Mouse (Mus musculus) liver, embryonic 12.5 days (tissue): Measurements from ENCODE around the gene Serping1. TPM values are rescaled to one million over a fixed set of nuclear protein-coding genes. Genes with fewer than 3 reads are reported as not detected.

Experiments used
- ATAC-seq: fragments of 200-750 bp; cut with Nextera tagmentation; 2 replicates; pipeline ENCODE4 v1.8.0; 2017; ENCODE audit warnings: moderate number of reproducible peaks, mild to moderate bottlenecking, moderate library complexity
- H3K27ac ChIP-seq: fragments of 300-500 bp; sonication (generic); 2 replicates; pipeline ENCODE4 v1.5.1; 2016; ENCODE audit warnings: mild to moderate bottlenecking
- H3K27me3 ChIP-seq: fragments of 300-500 bp; sonication (generic); replicated peaks from 2 replicates; pipeline ENCODE4 v1.6.1; 2016; ENCODE audit warnings: mild to moderate bottlenecking, moderate library complexity
- H3K36me3 ChIP-seq: fragments of 300-500 bp; sonication (generic); 2 replicates; pipeline ENCODE4 v1.6.1; 2016; ENCODE audit warnings: mild to moderate bottlenecking, moderate library complexity
- H3K4me1 ChIP-seq: fragments of 300-500 bp; sonication (generic); 2 replicates; pipeline ENCODE4 v1.6.1; 2016
- H3K4me2 ChIP-seq: fragments of 300-500 bp; sonication (generic); 2 replicates; pipeline ENCODE4 v1.6.1; 2016; ENCODE audit warnings: mild to moderate bottlenecking, moderate library complexity
- H3K4me3 ChIP-seq: fragments of 300-500 bp; sonication (generic); 2 replicates; pipeline ENCODE4 v1.5.1; 2016; ENCODE audit warnings: mild to moderate bottlenecking, moderate library complexity
- H3K9ac ChIP-seq: fragments of 300-500 bp; sonication (generic); 2 replicates; pipeline ENCODE4 v1.6.1; 2016; ENCODE audit warnings: mild to moderate bottlenecking, moderate library complexity
- H3K9me3 ChIP-seq: fragments of 300-500 bp; sonication (generic); replicated peaks from 2 replicates; pipeline ENCODE4 v1.6.1; 2016; ENCODE audit warnings: mild to moderate bottlenecking, moderate library complexity
- WGBS: fragments of 180-500 bp; shearing (Covaris S2); methylation state at CpG from one replicate; pipeline ENCODE4 v1.1.7; 2016; ENCODE audit not compliant: insufficient replicate concordance; 5-methylcytosine and 5-hydroxymethylcytosine counted together
- microRNA counts: library from miRNA; unstranded; fragments of <30 nt; microRNA quantifications from one replicate; lab custom pipeline; 2017
- microRNA-seq: library from miRNA; unstranded; fragments of <30 nt; microRNA quantifications from one replicate; pipeline ENCODE4, GENCODE M21; 2017
- polyA plus RNA-seq: library from polyadenylated mRNA; unstranded; fragments of >200 nt; fragmentation: Nextera tagmentation; extraction: Ambion mirVana; gene quantifications from 2 replicates; pipeline ENCODE4 v1.2.1, GENCODE M21; 2016

Gene Serping1
- polyA plus RNA-seq, 1 experiment from 2014 or later: 30.8 TPM

- no peaks in the 10 kb centered on the region for H3K27me3 ChIP-seq
- H3K36me3 ChIP-seq: peaks cover 50% of the 10 kb centered on the region
- H3K9ac ChIP-seq: peak overlapping the region; percentile 85
- H3K4me3 ChIP-seq: peak overlapping the region; percentile 75
- peak overlapping the region; percentile 94; the same call in 1 of the 2 replicates for H3K27ac ChIP-seq
- ATAC-seq: no peak
- peak overlapping the region; percentile 85 for H3K4me2 ChIP-seq
- H3K9me3 ChIP-seq: no peaks in the 10 kb centered on the region
- peaks cover 68% of the 10 kb centered on the region for H3K4me1 ChIP-seq
- WGBS: 83% methylated on average over 10 of the region's 10 CpGs
These were observed 49.5 kb downstream of the Serping1 start for GRCm38 (mm10) chr2:84725770-84726169.

DNA sequence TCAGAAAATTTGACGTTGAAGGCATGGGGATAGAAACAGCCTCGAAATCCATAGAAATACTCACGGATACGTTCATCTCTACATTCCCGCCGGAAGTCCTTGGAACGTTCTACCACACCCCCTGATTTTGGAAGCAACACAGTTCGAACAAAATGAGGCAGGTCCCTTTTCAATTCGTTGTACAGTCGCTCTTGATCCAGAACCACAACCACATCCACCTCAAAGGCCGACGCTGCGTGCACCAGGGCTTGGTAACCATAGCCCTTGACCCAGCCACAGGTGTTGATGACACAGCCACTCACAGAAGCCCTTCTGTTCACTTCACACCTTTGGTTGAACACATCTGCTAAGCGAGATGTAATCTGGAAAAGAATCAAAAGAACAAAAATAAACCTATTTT, 51.4 kb downstream of the Serping1 start:
- Histone ChIP-seq H3K4me3 (0 out of 2 replicates have a peak overlapping the region, but pooled peaks have one; percentile 75), H3K4me1 (peaks cover 57% of the 10 kb centered on the region), H3K9ac (no peak overlapping the region), H3K27me3 (no peaks in the 10 kb centered on the region), H3K4me2 (peak overlapping the region; percentile 85), H3K9me3 (no peaks in the 10 kb centered on the region), H3K36me3 (peaks cover 51% of the 10 kb centered on the region), H3K27ac (peak overlapping the region; percentile 43; the same call in 1 of the 2 replicates)
- 90% methylated on average over 14 of the region's 14 CpGs for WGBS
- no peak for ATAC-seq

DNA sequence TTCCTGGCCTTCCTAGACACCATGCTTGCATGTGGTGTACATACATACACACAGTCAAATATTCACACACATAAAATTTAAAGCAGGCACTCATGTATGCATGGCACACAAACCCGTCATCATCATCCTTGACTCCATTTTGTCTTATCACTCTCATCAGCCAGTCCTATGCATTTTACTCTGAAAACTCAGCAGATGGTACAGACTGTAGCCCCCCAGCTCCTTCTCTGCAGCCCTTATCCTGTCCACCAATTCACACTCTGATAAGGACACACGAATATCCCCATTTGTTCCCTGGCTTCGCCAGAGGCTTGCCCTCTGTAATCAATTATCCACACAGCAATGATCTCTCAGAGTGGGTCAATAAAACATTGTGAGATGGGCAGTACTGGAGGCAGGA, 54.1 kb downstream of the Serping1 start:
- WGBS: 43% methylated on average over 3 of the region's 3 CpGs
- H3K9ac ChIP-seq: no peak overlapping the region
- ATAC-seq: peak; percentile 33; the same call in 1 of the 2 replicates
- no peak overlapping the region; the same call in 1 of the 2 replicates for H3K4me2 ChIP-seq
- H3K27me3 ChIP-seq: no peaks in the 10 kb centered on the region
- no peaks in the 10 kb centered on the region for H3K9me3 ChIP-seq
- H3K27ac ChIP-seq: no peak overlapping the region
- no peak overlapping the region for H3K4me3 ChIP-seq
- peaks cover 59% of the 10 kb centered on the region for H3K4me1 ChIP-seq
- H3K36me3 ChIP-seq: peaks cover 51% of the 10 kb centered on the region

DNA sequence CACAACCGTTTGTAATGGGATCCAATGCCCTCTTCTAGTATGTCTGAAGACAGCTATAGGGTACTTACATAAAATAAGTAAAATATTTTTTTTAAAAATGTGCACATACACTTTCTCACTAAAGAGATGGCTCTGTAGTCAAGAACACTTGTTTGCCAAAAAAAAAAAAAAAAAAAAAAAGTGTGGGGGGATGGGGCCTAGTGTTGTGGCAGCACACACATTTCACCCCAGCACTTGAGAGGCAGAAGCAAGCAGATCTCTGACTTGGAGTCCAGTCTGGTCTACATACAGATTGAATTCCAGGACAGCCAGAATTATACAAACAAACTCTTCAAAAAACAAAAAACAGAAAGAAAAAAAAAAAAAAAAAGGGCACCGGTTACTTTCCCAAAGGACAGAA, 54.5 kb downstream of the Serping1 start:
- Histone ChIP-seq H3K4me2 (no peak overlapping the region), H3K27me3 (no peaks in the 10 kb centered on the region), H3K36me3 (peaks cover 48% of the 10 kb centered on the region), H3K4me1 (peaks cover 56% of the 10 kb centered on the region), H3K9me3 (no peaks in the 10 kb centered on the region), H3K27ac (no peak overlapping the region), H3K9ac (no peak overlapping the region), H3K4me3 (no peak overlapping the region)
- 93% methylated on average over 2 of the region's 2 CpGs for WGBS
- ATAC-seq: no peak

DNA sequence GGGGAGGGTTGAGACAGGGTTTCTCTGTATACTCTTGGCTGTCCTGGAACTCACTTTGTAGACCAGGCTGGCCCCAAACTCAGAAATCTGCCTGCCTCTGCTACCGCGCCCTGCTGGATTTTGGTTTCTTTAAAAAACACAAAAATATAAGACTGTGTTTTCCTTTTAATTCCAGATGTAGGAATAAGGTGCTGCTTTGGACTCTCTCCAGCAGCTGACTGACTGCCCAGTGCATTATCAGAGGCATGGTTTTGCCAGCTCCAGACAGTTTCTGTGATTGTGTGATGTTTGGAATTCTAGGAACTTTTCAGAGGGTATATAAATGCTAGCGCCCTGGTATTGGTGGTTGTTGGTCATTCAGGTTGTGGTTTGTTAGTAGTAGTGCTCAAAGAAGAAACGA, 57.9 kb downstream of the Serping1 start:
- peak overlapping the region; percentile 83 for H3K4me2 ChIP-seq
- H3K4me1 ChIP-seq: peaks cover 49% of the 10 kb centered on the region
- H3K36me3 ChIP-seq: peaks cover 18% of the 10 kb centered on the region
- H3K27ac ChIP-seq: peak overlapping the region; percentile 98
- H3K9me3 ChIP-seq: no peaks in the 10 kb centered on the region
- peak overlapping the region; percentile 96; the same call in 1 of the 2 replicates for H3K9ac ChIP-seq
- no peak overlapping the region for H3K4me3 ChIP-seq
- ATAC-seq: no peak
- 85% methylated on average over 4 of the region's 4 CpGs for WGBS
- no peaks in the 10 kb centered on the region for H3K27me3 ChIP-seq

DNA sequence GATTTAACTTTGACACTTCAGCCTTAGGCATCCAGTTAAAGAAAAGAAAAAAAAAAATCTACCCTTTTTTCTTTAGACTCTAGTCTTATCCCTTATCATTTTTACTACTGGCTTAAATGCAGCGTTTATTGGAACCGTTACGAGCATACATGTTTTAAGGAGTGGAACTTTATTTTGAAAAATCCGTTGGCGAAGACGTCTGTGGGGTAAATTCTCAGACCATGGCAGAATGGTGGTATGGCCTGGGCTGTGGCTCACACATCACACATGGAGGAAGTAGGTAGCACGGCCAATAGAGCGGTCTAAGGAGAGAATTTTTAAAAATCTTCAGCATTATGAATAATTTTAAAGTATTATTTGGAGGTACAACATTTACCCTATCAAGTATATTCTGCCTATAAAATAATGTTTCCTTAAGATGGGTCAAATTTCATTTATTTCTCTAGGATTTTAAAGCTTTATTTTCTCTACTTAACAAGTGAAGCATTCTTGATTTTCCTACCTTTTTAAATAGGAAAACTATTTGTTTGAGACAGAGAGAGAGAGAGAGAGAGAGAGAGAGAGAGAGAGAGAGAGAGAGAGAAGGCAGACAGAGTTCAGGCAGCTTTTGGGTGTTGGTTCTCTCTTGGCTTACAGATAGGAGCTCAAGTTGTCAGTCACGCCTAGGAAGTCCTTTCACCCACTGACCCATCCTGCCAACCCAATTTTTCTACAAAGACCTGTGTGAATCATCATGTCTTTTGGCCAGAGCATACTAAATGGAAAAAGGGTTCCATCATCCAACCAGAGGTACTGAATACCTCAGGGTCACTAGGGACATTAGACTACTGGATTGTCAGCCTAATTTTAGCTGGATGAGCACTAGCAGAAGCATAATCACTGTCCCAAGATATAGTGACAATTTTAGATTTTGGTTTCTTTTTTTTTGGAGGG, 58.6 kb downstream of the Serping1 start:
- peaks cover 13% of the 10 kb centered on the region for H3K36me3 ChIP-seq
- H3K9ac ChIP-seq: peak overlapping the region; percentile 96
- no peaks in the 10 kb centered on the region for H3K9me3 ChIP-seq
- peak overlapping the region; percentile 83 for H3K4me2 ChIP-seq
- H3K27me3 ChIP-seq: no peaks in the 10 kb centered on the region
- H3K27ac ChIP-seq: peak overlapping the region; percentile 98
- 13% methylated on average over 9 of the region's 9 CpGs for WGBS
- H3K4me3 ChIP-seq: peak overlapping the region; percentile 99
- H3K4me1 ChIP-seq: peaks cover 47% of the 10 kb centered on the region
- ATAC-seq: no peak

GRCm38 (mm10) chr2:84715562-84716361, 59.5 kb downstream of the Serping1 start:
- ATAC-seq: peak; percentile 86
- Histone ChIP-seq H3K4me1 (peaks cover 40% of the 10 kb centered on the region), H3K9me3 (no peaks in the 10 kb centered on the region), H3K4me2 (peak overlapping the region; percentile 83), H3K36me3 (peaks cover 10% of the 10 kb centered on the region), H3K4me3 (peak overlapping the region; percentile 99), H3K27ac (peak overlapping the region; percentile 98), H3K27me3 (no peaks in the 10 kb centered on the region), H3K9ac (peak overlapping the region; percentile 96)
- under 1% methylated on average over 33 of the region's 33 CpGs for WGBS

MicroRNAs encoded within 50 kb of the gene (microRNA counts, 519-probe panel; counts per million panel counts)
- 7,021 counts per million, percentile 96 among the panel's probes with 10 or more counts for microRNA mmu-miR-130a (lab: Ali Mortazavi, UCI)

Small RNAs within 50 kb of the gene (microRNA-seq; reads per million reads assigned to microRNA genes)
- 26,891 reads per million, percentile 98 among the genes with 10 or more reads in this experiment for gene Mir130a

Other genes with a start within 250 kb of the Serping1 start
- 18.6 and 20.5 TPM in 2 replicates for gene Ctnnd1, start 124.7 kb downstream of the Serping1 start, polyA plus RNA-seq
- gene Btbd18, start 116.4 kb downstream of the Serping1 start, polyA plus RNA-seq: 0.04 and 0.10 TPM in 2 replicates
- 163 and 165 TPM in 2 replicates for gene Selenoh, start 104.7 kb downstream of the Serping1 start, polyA plus RNA-seq
- not detected in 2 replicates for gene Gm28635, start 97.4 kb downstream of the Serping1 start, polyA plus RNA-seq
- gene Med19, start 97.0 kb downstream of the Serping1 start, polyA plus RNA-seq: 27.2 and 28.1 TPM in 2 replicates
- 86.3 and 88.8 TPM in 2 replicates for gene Tmx2, start 96.3 kb downstream of the Serping1 start, polyA plus RNA-seq
- 28.1 and 29.3 TPM in 2 replicates for gene Zdhhc5, start 60.3 kb downstream of the Serping1 start, polyA plus RNA-seq
- gene Clp1, start 48.1 kb downstream of the Serping1 start, polyA plus RNA-seq: 57.2 and 59.8 TPM in 2 replicates
- 49.8 and 52.1 TPM in 2 replicates for gene Ypel4, start 41.4 kb downstream of the Serping1 start, polyA plus RNA-seq
- 3.8 and 3.9 TPM in 2 replicates for gene Gm19426, start 31.8 kb downstream of the Serping1 start, polyA plus RNA-seq
- gene Ube2l6, start 23.4 kb upstream of the Serping1 start, polyA plus RNA-seq: 293 and 321 TPM in 2 replicates
- gene Smtnl1, start 47.2 kb upstream of the Serping1 start, polyA plus RNA-seq: 0.29 and 0.43 TPM in 2 replicates
- 50.9 and 54.3 TPM in 2 replicates for gene Timm10, start 51.6 kb upstream of the Serping1 start, polyA plus RNA-seq
- gene Slc43a1, start 63.4 kb upstream of the Serping1 start, polyA plus RNA-seq: 153 and 162 TPM in 2 replicates
- 0.29 and 0.31 TPM in 2 replicates for gene Rtn4rl2, start 111.3 kb upstream of the Serping1 start, polyA plus RNA-seq
- 127 and 128 TPM in 2 replicates for gene Slc43a3, start 161.1 kb upstream of the Serping1 start, polyA plus RNA-seq
- gene Prg2, start 205.0 kb upstream of the Serping1 start, polyA plus RNA-seq: 27.7 and 79.1 TPM in 2 replicates
- 3.1 and 7.1 TPM in 2 replicates for gene Prg3, start 212.8 kb upstream of the Serping1 start, polyA plus RNA-seq